Comparison of ENCODE assay signal across 13 mouse cellular contexts in genomic region chr10:92164991-92165390, GRCm38 (mm10).
DNase-seq lines count a peak whose midpoint lies in the region; ATAC-seq and TF ChIP-seq lines count a peak whose summit lies in the region.
"Had no signal": no experiment of that assay in that cellular context is flagged by ENCODE, and none has a peak within 500 bp of the region (broad histone marks: within the 10 kb centered on the region; RNA-seq: fewer than 3 reads in every experiment).

No protein-coding gene starts in this region.

- DNase-seq in cerebellum, postnatal 10 days, result peak; percentile 31 to 35
- no peak for DNase-seq in cerebellum, adult 11 months
- DNase-seq in spleen, postnatal 10 days (ENCODE audit: low spot score in 2 of 2), result no peak
- no peak for DNase-seq in ovary, postnatal 14 days (ENCODE audit: low spot score)
- no peak for DNase-seq in spleen, postnatal 36 days (ENCODE audit: low spot score in 2 of 2)
- DNase-seq: adrenal gland, postnatal 36 days; gastrocnemius, postnatal 36 days; kidney, adult 11 months; liver had no signal

- peak overlapping the region; percentile 43 for H3K4me3 ChIP-seq in cortical plate, adult 2 months (ENCODE audit: insufficient read depth, low read length)
- H3K4me3 ChIP-seq in forebrain, embryonic 16.5 days (replicated peaks; ENCODE audit: low read length), result peak overlapping the region; percentile 34
- H3K4me3 ChIP-seq in midbrain, embryonic 13.5 days (replicated peaks), result peak overlapping the region; percentile 74

- peak overlapping the region; percentile 18 for H3K9ac ChIP-seq in forebrain, embryonic 16.5 days (replicated peaks; ENCODE audit: low read depth, low read length)
- peak overlapping the region; percentile 97 for H3K9ac ChIP-seq in midbrain, embryonic 13.5 days (replicated peaks)

- H3K4me1 ChIP-seq in cortical plate, adult 2 months (ENCODE audit: control insufficient read depth, insufficient read depth, low read length), result no peaks in the 10 kb centered on the region
- H3K4me1 ChIP-seq in forebrain, embryonic 16.5 days (replicated peaks; ENCODE audit: control insufficient read depth, insufficient read depth, low read length), result peaks cover 21% of the 10 kb centered on the region
- peaks cover 29% of the 10 kb centered on the region for H3K4me1 ChIP-seq in midbrain, embryonic 13.5 days (replicated peaks)

- 0 out of 2 replicates have a peak, but pooled peaks cover 8% of the 10 kb centered on the region for H3K27me3 ChIP-seq in forebrain, embryonic 16.5 days (replicated peaks; ENCODE audit: control insufficient read depth, insufficient read depth, low read length)
- peaks cover 9% of the 10 kb centered on the region; the same call in 1 of the 2 replicates for H3K27me3 ChIP-seq in midbrain, embryonic 13.5 days

- WGBS in forebrain, embryonic 16.5 days, result 17% methylated on average over 5 of the region's 5 CpGs
- 4% methylated on average over 5 of the region's 5 CpGs for WGBS in midbrain, embryonic 13.5 days

- peak overlapping the region; percentile 15 for H3K4me2 ChIP-seq in forebrain, embryonic 16.5 days (ENCODE audit: low read length)
- H3K4me2 ChIP-seq in midbrain, embryonic 13.5 days (replicated peaks), result peak overlapping the region; percentile 61

- no peaks in the 10 kb centered on the region for H3K36me3 ChIP-seq in forebrain, embryonic 16.5 days (ENCODE audit: control insufficient read depth, insufficient read depth)
- no peaks in the 10 kb centered on the region for H3K36me3 ChIP-seq in midbrain, embryonic 13.5 days

- no peak overlapping the region for H3K27ac ChIP-seq in cortical plate, adult 2 months (ENCODE audit: insufficient read depth, low read length)
- peak overlapping the region; percentile 74 for H3K27ac ChIP-seq in forebrain, embryonic 16.5 days (ENCODE audit: low read length)
- H3K27ac ChIP-seq in midbrain, embryonic 13.5 days, result peak overlapping the region; percentile 99
- H3K27ac ChIP-seq: stomach, postnatal 0 days had no signal

- H3K9me3 ChIP-seq in forebrain, embryonic 16.5 days (ENCODE audit: control insufficient read depth, low read length), result no peaks in the 10 kb centered on the region
- no peaks in the 10 kb centered on the region for H3K9me3 ChIP-seq in midbrain, embryonic 13.5 days

- TF ChIP-seq CTCF in cortical plate, adult 2 months (IDR thresholded peaks at IDR 0.05; ENCODE audit: extremely low read depth, insufficient read depth, low read length), result no peak

- peak; percentile 43 for ATAC-seq in forebrain, embryonic 16.5 days
- peak; percentile 86 for ATAC-seq in midbrain, embryonic 13.5 days

- TF ChIP-seq POLR2A in cortical plate, adult 2 months (IDR thresholded peaks at IDR 0.05; ENCODE audit: extremely low read depth, insufficient read depth, low read length), result no peak

Comparison
In these comparisons a context has a peak if more than half of its experiments do, and no peak if none do; other contexts are left out.
1. DNase-seq: peak in cerebellum, postnatal 10 days (2 of 2); none in cerebellum, adult 11 months (single experiment), spleen, postnatal 10 days (0 of 2), ovary, postnatal 14 days (single experiment) and spleen, postnatal 36 days (0 of 2).
2. Peak in every context shown above with its lines, with median percentiles within 50 percentile points of each other: H3K4me3 ChIP-seq.